Comparison of ENCODE assay signal across 21 mouse cellular contexts in genomic region chr4:57266389-57266788, GRCm38 (mm10). TPM values are rescaled to one million over a fixed set of nuclear protein-coding genes. Genes with fewer than 3 reads are reported as not detected.
DNase-seq lines count a peak whose midpoint lies in the region; ATAC-seq and TF ChIP-seq lines count a peak whose summit lies in the region.
"Had no signal": no experiment of that assay in that cellular context is flagged by ENCODE, and none has a peak within 500 bp of the region (broad histone marks: within the 10 kb centered on the region; RNA-seq: fewer than 3 reads in every experiment).

No protein-coding gene starts in this region.

- peak overlapping the region; percentile 65 for H3K27ac ChIP-seq in heart, embryonic 13.5 days (replicated peaks)
- H3K27ac ChIP-seq in heart, postnatal 0 days (ENCODE audit: low read depth), result peak overlapping the region; percentile 9; the same call in 1 of the 2 replicates
- H3K27ac ChIP-seq: embryonic facial prominence, embryonic 13.5 days; forebrain, embryonic 12.5 days; hindbrain, embryonic 13.5 days; hindbrain, postnatal 0 days had no signal

- WGBS in heart, embryonic 13.5 days, result 40% methylated on average over 9 of the region's 9 CpGs
- 41% methylated on average over 9 of the region's 9 CpGs for WGBS in heart, postnatal 0 days

- H3K4me2 ChIP-seq in heart, embryonic 13.5 days, result no peak overlapping the region
- no peak overlapping the region for H3K4me2 ChIP-seq in heart, postnatal 0 days (ENCODE audit: low read depth, low read length)
- H3K4me2 ChIP-seq: embryonic facial prominence, embryonic 13.5 days; forebrain, embryonic 12.5 days; hindbrain, embryonic 13.5 days had no signal

- no peak for TF ChIP-seq CTCF in heart, postnatal 0 days (IDR thresholded peaks at IDR 0.05; ENCODE audit: low read depth)

- H3K36me3 ChIP-seq in heart, embryonic 13.5 days, result no peaks in the 10 kb centered on the region
- no peaks in the 10 kb centered on the region for H3K36me3 ChIP-seq in heart, postnatal 0 days (replicated peaks; ENCODE audit: control insufficient read depth, insufficient read depth, low read length)
- H3K36me3 ChIP-seq: forebrain, embryonic 12.5 days; hindbrain, embryonic 13.5 days had no signal

- DNase-seq in heart, adult 11 months, result peak; percentile 93
- DNase-seq in heart, adult 9 months (ENCODE audit: low spot score in 2 of 2), result no peak
- no peak for DNase-seq in heart, postnatal 10 days
- DNase-seq in heart, postnatal 0 days (ENCODE audit: low spot score), result no peak
- no peak for DNase-seq in heart, postnatal 14 days
- DNase-seq in urinary bladder, postnatal 25 days (ENCODE audit: low spot score), result no peak
- DNase-seq: adrenal gland, postnatal 14 days; cerebellum, adult 11-12 months; cerebellum, adult 9-10 months; cerebellum, postnatal 25 days; gastrocnemius, postnatal 25 days; kidney, adult 11 months; kidney, adult 9 months had no signal

- intact Hi-C loops in heart, postnatal 10 days (cut with DNase I), result loop anchor here (5.0 kb wide), 1 partner anchor 36 kb away; the partner anchor contains the start of gene Ptpn3
- intact Hi-C loops in heart, postnatal 14 days (cut with DNase I), result no loop called here

- H3K4me1 ChIP-seq in heart, embryonic 13.5 days, result peaks cover 47% of the 10 kb centered on the region
- H3K4me1 ChIP-seq in heart, postnatal 0 days (ENCODE audit: control insufficient read depth, insufficient read depth), result peaks cover 5% of the 10 kb centered on the region; the same call in 1 of the 2 replicates
- H3K4me1 ChIP-seq: forebrain, embryonic 12.5 days; hindbrain, embryonic 13.5 days had no signal

- no peak for TF ChIP-seq EP300 in heart, postnatal 0 days (IDR thresholded peaks at IDR 0.05; ENCODE audit: low read depth)

- no peak overlapping the region for H3K4me3 ChIP-seq in heart, embryonic 13.5 days
- H3K4me3 ChIP-seq in heart, postnatal 0 days (ENCODE audit: low read depth, low read length), result no peak overlapping the region
- H3K4me3 ChIP-seq: embryonic facial prominence, embryonic 13.5 days; forebrain, embryonic 12.5 days; hindbrain, embryonic 13.5 days had no signal

- no peaks in the 10 kb centered on the region for H3K9me3 ChIP-seq in heart, embryonic 13.5 days
- no peaks in the 10 kb centered on the region for H3K9me3 ChIP-seq in heart, postnatal 0 days (replicated peaks; ENCODE audit: control insufficient read depth, low read length)
- H3K9me3 ChIP-seq: embryonic facial prominence, embryonic 13.5 days; forebrain, embryonic 12.5 days; hindbrain, embryonic 13.5 days had no signal

- peaks cover 4% of the 10 kb centered on the region; the same call in 1 of the 2 replicates for H3K27me3 ChIP-seq in heart, embryonic 13.5 days (replicated peaks)
- no peaks in the 10 kb centered on the region for H3K27me3 ChIP-seq in heart, postnatal 0 days (ENCODE audit: control insufficient read depth, insufficient read depth, low read length)
- H3K27me3 ChIP-seq: embryonic facial prominence, embryonic 13.5 days; forebrain, embryonic 12.5 days; Patski had no signal

- no peak for ATAC-seq in heart, embryonic 13.5 days (ENCODE audit: extremely low read depth, insufficient number of reproducible peaks, low FRiP score, low TSS enrichment)
- ATAC-seq in heart, postnatal 0 days (ENCODE audit: insufficient read depth, low read depth), result peak; percentile 47; the same call in 1 of the 2 replicates
- ATAC-seq: activated CD4-positive, CD25-positive, alpha-beta regulatory T cell, adult 4 months; forebrain, embryonic 16.5 days; hindbrain, postnatal 0 days; Patski had no signal

- H3K9ac ChIP-seq in heart, embryonic 13.5 days, result no peak overlapping the region
- H3K9ac ChIP-seq in heart, postnatal 0 days (replicated peaks; ENCODE audit: low read depth, low read length), result no peak overlapping the region
- H3K9ac ChIP-seq: embryonic facial prominence, embryonic 13.5 days; forebrain, embryonic 12.5 days; hindbrain, embryonic 13.5 days had no signal

RNA-seq across cellular contexts. Expression of gene Ptpn3, which starts 35.2 kb away (rescaled TPM):
- 1.7 and 1.8 TPM in 2 replicates for polyA plus RNA-seq in heart, embryonic 13.5 days (2015; fragmentation: Nextera tagmentation; extraction: Ambion mirVana)
- 10 to 100 TPM; 25.2 to 26.1 TPM for total RNA-seq in heart, postnatal 10 days (2021)
- total RNA-seq in heart, postnatal 0 days (2014; rRNA removed; ENCODE audit: low replicate concordance), result 1.0 and 3.4 TPM in 2 replicates
- polyA plus RNA-seq in heart, postnatal 0 days (2015; fragmentation: Nextera tagmentation; extraction: Ambion mirVana), result 2.2 and 2.3 TPM in 2 replicates
- total RNA-seq in heart, postnatal 14 days (2021), result 10 to 100 TPM; 34.3 to 34.8 TPM
